In genomic region chr4:78210878-78211528, GRCm38 (mm10) we compare ENCODE assay signal across 8 mouse cellular contexts. TPM values are rescaled to one million over a fixed set of nuclear protein-coding genes. Genes with fewer than 3 reads are reported as not detected.
DNase-seq lines count a peak whose midpoint lies in the region; ATAC-seq and TF ChIP-seq lines count a peak whose summit lies in the region.

No protein-coding gene starts in this region.

- peak overlapping the region; percentile 61 for H3K4me3 ChIP-seq in heart, embryonic 11.5 days (ENCODE audit: low read depth, low read length)
- peak overlapping the region; percentile 94 for H3K4me3 ChIP-seq in cortical plate, adult 2 months (ENCODE audit: insufficient read depth, low read length)
- peak overlapping the region; percentile 60 for H3K4me3 ChIP-seq in midbrain, embryonic 16.5 days (ENCODE audit: low read depth, low read length)

- no peak for DNase-seq in heart, postnatal 14 days
- DNase-seq in hindlimb bud, embryonic 11.5 days (ENCODE audit: extremely low spot score, low read depth, low spot score), result peak; percentile 8
- no peak for DNase-seq in urinary bladder, postnatal 36 days (ENCODE audit: low spot score in 2 of 2)
- DNase-seq in lung, adult 18-20 months, result no peak

- 0 out of 2 replicates have a peak, but pooled peaks have one; percentile 13 for TF ChIP-seq POLR2A in cortical plate, adult 2 months (IDR thresholded peaks at IDR 0.05; ENCODE audit: extremely low read depth, insufficient read depth, low read length)

- H3K4me1 ChIP-seq in heart, embryonic 11.5 days (ENCODE audit: control insufficient read depth, insufficient read depth, low read length), result no peaks in the 10 kb centered on the region
- no peaks in the 10 kb centered on the region; the same call in 1 of the 2 replicates for H3K4me1 ChIP-seq in cortical plate, adult 2 months (ENCODE audit: control insufficient read depth, insufficient read depth, low read length)
- H3K4me1 ChIP-seq in midbrain, embryonic 16.5 days (ENCODE audit: control insufficient read depth, insufficient read depth, low read length), result peaks cover 7% of the 10 kb centered on the region

- 31% methylated on average over 9 of the region's 9 CpGs for WGBS in heart, embryonic 11.5 days (ENCODE audit: insufficient replicate concordance)
- WGBS in midbrain, embryonic 16.5 days, result 18% methylated on average over 9 of the region's 9 CpGs

- no peak overlapping the region for H3K27ac ChIP-seq in heart, embryonic 11.5 days (ENCODE audit: low read depth, low read length)
- peak overlapping the region; percentile 94 for H3K27ac ChIP-seq in cortical plate, adult 2 months (ENCODE audit: insufficient read depth, low read length)
- peak overlapping the region; percentile 84 for H3K27ac ChIP-seq in midbrain, embryonic 16.5 days (ENCODE audit: low read length)

- H3K9ac ChIP-seq in heart, embryonic 11.5 days (ENCODE audit: low read depth, low read length), result peak overlapping the region; percentile 49
- peak overlapping the region; percentile 77 for H3K9ac ChIP-seq in midbrain, embryonic 16.5 days (ENCODE audit: low read depth, low read length)

- intact Hi-C loops in heart, postnatal 14 days (cut with DNase I), result no loop called here

- no peaks in the 10 kb centered on the region for H3K36me3 ChIP-seq in heart, embryonic 11.5 days (ENCODE audit: control insufficient read depth, insufficient read depth, low read length)
- no peaks in the 10 kb centered on the region for H3K36me3 ChIP-seq in midbrain, embryonic 16.5 days (ENCODE audit: control insufficient read depth, insufficient read depth, low read length)

- no peaks in the 10 kb centered on the region for H3K9me3 ChIP-seq in heart, embryonic 11.5 days (replicated peaks; ENCODE audit: control insufficient read depth, low read length)
- H3K9me3 ChIP-seq in midbrain, embryonic 16.5 days (replicated peaks; ENCODE audit: control insufficient read depth, low read length, poor library complexity, severe bottlenecking), result no peaks in the 10 kb centered on the region

- peaks cover 21% of the 10 kb centered on the region for H3K27me3 ChIP-seq in heart, embryonic 11.5 days (ENCODE audit: control insufficient read depth, insufficient read depth, low read length)
- H3K27me3 ChIP-seq in midbrain, embryonic 16.5 days (ENCODE audit: control insufficient read depth, insufficient read depth, low read depth, low read length), result no peaks in the 10 kb centered on the region

- ATAC-seq in heart, embryonic 11.5 days (replicated peaks; ENCODE audit: insufficient number of reproducible peaks, low FRiP score, low TSS enrichment), result no peak
- peak; percentile 24; the same call in 1 of the 2 replicates for ATAC-seq in midbrain, embryonic 16.5 days
- ATAC-seq in inflammation-experienced regulatory T-cells, adult 6 months, result no peak

- no peak for TF ChIP-seq CTCF in cortical plate, adult 2 months (IDR thresholded peaks at IDR 0.05; ENCODE audit: extremely low read depth, insufficient read depth, low read length)

- H3K4me2 ChIP-seq in heart, embryonic 11.5 days, result peak overlapping the region; percentile 89
- H3K4me2 ChIP-seq in midbrain, embryonic 16.5 days (ENCODE audit: low read length), result peak overlapping the region; percentile 62

RNA-seq across cellular contexts. Expression of gene Ptprd, which starts 0.8 kb away (rescaled TPM):
- 12.4 and 14.0 TPM in 2 replicates for polyA plus RNA-seq in heart, embryonic 11.5 days (2014; fragmentation: Nextera tagmentation; extraction: Ambion mirVana)
- total RNA-seq in heart, postnatal 14 days (2021), result 10 to 100 TPM; 10.4 to 13.5 TPM
- polyA plus RNA-seq in cortical plate, adult 2 months (2012; rRNA removed), result 150 and 152 TPM in 2 replicates
- polyA plus RNA-seq in midbrain, embryonic 16.5 days (2015; fragmentation: Nextera tagmentation; extraction: Ambion mirVana), result 90.7 and 95.8 TPM in 2 replicates
- under 1 TPM in 1 of 3 experiments, not detected in 2; 0.05 TPM for polyA plus RNA-seq in inflammation-experienced regulatory T-cells, adult 6 months (2017; shearing (Covaris generic))

Comparison
In these comparisons a context has a peak if more than half of its experiments do, and no peak if none do; other contexts are left out.
1. RNA of gene Ptprd, which starts 0.8 kb away (polyA plus RNA-seq): 150 to 152 TPM in cortical plate, adult 2 months, 90.7 to 95.8 TPM in midbrain, embryonic 16.5 days and 12.4 to 14.0 TPM in heart, embryonic 11.5 days; 0.05 TPM in inflammation-experienced regulatory T-cells, adult 6 months; every median in the first group is over 10 times any median in the second.
2. Peak in every context shown above with its lines, with median percentiles within 50 percentile points of each other: H3K4me3 ChIP-seq.